Mouse (Mus musculus) Patski (cell line): ENCODE results near the gene Rbbp6. TPM values are rescaled to one million over a fixed set of nuclear protein-coding genes. Genes with fewer than 3 reads are reported as not detected.

Source experiments
- ATAC-seq: fragments of 100-300 bp; one replicate; pipeline ENCODE4 v1.8.0; 2021
- CTCF ChIA-PET: fragments of 350-600 bp; sonication (Branson Sonifier 250); formaldehyde crosslinking; loops from one replicate; lab custom pipeline; 2022; ENCODE audit warnings: inconsistent platforms; lab: Charles Lee
- POLR2A ChIA-PET: fragments of 350-600 bp; sonication (Branson Sonifier 250); formaldehyde crosslinking; loops from one replicate; lab custom pipeline; 2022; ENCODE audit warnings: antibody characterized with exemption, inconsistent platforms; lab: Charles Lee
- DNase-seq: peaks from one replicate; pipeline ENCODE4 v3.0.0-alpha.2; 2011; ENCODE audit warnings: low read depth, low spot score
- H3K27me3 ChIP-seq: fragments of 371-371 bp; one replicate; pipeline ENCODE4 v1.5.1; 2021
- CTCF ChIP-seq: fragments of 100-300 bp; IDR thresholded peaks from one replicate; pipeline ENCODE4 v1.5.1; 2021
- in situ Hi-C: fragments of 300-500 bp; cut with MboI; formaldehyde crosslinking; loops from 3 replicates; pipeline ENCODE4 v1.11.1; 2018; ENCODE audit warnings: low pct_unique_long_range_greater_than_20kb, mixed read lengths
- polyA plus RNA-seq: library from polyadenylated mRNA; unstranded; gene quantifications from one replicate; pipeline ENCODE4 v1.2.3, GENCODE M21; 2021

Rbbp6 gene
- polyA plus RNA-seq, 1 experiment from 2014 or later: 46.4 TPM

DNA sequence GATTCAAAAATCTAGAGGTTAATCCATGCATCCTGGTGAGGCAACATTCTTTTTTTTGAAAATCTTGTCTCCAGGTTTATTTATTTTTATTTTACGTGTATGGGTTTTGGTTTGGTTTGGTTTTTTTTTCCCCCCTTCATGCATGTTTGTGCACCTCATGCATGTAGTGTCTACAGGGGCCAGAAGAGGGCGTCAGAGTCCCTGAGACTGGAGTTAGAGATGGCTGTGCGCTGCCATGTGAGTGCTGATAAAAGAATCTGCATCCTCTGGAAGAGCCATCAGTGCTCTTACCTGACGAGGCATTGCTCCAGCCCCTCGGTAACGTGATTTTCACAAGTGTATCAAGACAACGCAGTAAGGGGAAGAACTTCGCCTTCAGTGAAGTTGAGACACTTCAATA, 23.4 kb upstream of the Rbbp6 start:
- no peak for ATAC-seq
- in situ Hi-C loops: loop anchor here (10.0 kb wide), 1 partner anchor 523 kb away; the partner anchor contains the start of gene Aqp8
- no peak for DNase-seq
- peak; percentile 32 for TF ChIP-seq CTCF
- ChIA-PET POLR2A (no interaction called here), CTCF (no interaction called here)
- peaks cover 5% of the 10 kb centered on the region for H3K27me3 ChIP-seq

DNA sequence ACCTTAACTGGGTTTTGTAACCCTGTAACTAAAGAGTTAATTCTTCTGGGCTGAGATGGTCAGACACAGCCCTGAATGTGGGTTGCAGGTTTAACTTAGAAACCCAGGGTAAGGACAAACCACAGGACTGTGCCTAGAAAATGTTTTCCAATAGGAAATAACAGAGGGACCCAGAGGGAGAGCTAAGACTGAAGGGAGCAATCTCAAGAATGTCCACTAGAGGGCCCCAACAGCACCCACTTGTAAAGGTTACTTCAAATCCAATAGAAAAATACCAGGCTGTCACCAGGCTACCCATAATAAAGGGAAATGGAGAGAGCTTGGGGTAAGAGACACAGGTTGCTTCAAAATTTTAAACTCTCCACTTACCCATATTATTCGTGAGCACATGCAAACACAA, 20.3 kb upstream of the Rbbp6 start:
- POLR2A ChIA-PET: no interaction called here
- H3K27me3 ChIP-seq: no peaks in the 10 kb centered on the region
- in situ Hi-C loops: loop anchor here (10.0 kb wide), 1 partner anchor 520 kb away; the partner anchor contains the start of gene Aqp8
- CTCF ChIA-PET: interaction anchor here (0.7 to 2.1 kb wide), 9 partner anchors 9 to 368 kb away, joined by 3 to 11 read pairs (median 4); partner anchors contain the start of gene Rbbp6
- ATAC-seq (peak; percentile 77), DNase-seq (peak; percentile 15)
- peak; percentile 77 for TF ChIP-seq CTCF

DNA sequence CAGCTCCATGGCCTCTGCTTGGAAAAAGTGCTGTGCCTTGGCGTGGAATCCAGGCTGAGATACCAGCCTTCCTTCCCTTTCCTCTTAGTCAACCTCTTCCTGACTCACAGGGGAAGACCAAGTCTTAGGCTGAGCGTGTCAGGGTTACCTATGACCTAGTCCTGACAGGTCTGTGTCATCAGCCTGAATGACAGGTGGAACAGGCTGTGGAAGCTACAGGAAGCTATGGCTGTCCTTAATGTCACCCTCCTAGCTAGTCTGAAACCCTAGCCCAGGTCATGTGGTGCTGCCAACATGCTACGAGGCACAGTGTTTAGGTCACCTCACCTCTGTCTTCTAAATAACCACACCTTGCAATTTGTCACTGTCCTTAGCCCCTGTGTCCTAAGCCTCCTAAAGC, 16.2 kb upstream of the Rbbp6 start:
- CTCF ChIA-PET: interaction anchor here (1.6 kb wide), 1 partner anchor 9 kb away, joined by 3 read pairs; no protein-coding TSS in a partner anchor
- H3K27me3 ChIP-seq: no peaks in the 10 kb centered on the region
- TF ChIP-seq CTCF: no peak
- POLR2A ChIA-PET: no interaction called here
- DNase-seq (no peak), ATAC-seq (no peak)
- in situ Hi-C loops: loop anchor here (10.0 kb wide), 1 partner anchor 516 kb away; the partner anchor contains the start of gene Aqp8

DNA sequence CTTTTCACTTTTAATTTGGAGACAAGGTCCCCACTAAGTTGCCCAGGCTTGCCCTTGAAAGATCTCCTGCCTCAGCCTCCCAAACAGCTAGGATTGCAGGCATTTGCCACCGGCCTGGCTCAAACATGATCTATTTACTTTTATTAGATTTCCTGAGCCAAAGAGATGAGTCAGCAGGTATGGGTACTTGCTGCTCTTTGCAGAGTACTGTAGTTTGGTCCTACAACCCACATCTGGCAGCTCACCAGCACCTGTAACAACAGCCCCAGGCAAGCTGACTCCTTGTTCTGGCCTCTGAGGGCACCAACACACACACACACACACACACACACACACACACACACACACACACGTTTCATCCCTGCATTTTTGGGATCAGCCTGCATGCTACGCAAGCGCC, 14.0 kb upstream of the Rbbp6 start:
- ChIA-PET POLR2A (interaction anchor here (0.7 kb wide), 1 partner anchor 245 kb away, joined by 3 read pairs; no protein-coding TSS in a partner anchor), CTCF (no interaction called here)
- no peaks in the 10 kb centered on the region for H3K27me3 ChIP-seq
- TF ChIP-seq CTCF: no peak
- DNase-seq (no peak), ATAC-seq (no peak)
- in situ Hi-C loops: no loop called here

DNA sequence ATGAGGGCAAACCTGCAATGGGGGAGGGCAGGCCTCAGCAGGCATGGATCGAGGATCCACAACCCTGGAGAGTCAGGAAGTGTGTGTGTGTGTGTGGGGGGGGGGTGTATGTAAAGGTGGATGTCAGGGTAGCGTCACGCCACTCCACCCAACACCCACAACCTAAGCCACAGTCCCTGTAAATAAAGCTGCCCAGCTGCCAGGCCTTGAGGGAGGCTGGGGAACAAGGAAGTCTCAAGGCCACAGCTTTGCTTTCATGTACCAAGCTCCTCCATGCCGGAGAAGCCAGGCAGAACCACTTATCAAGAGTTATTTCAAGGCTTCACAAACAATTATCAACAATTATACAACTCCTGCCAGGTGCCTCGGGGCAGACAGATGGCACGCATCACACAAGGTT, 13.4 kb upstream of the Rbbp6 start:
- in situ Hi-C loops: no loop called here
- TF ChIP-seq CTCF: no peak
- no peaks in the 10 kb centered on the region for H3K27me3 ChIP-seq
- DNase-seq (no peak), ATAC-seq (no peak)
- POLR2A ChIA-PET: no interaction called here
- CTCF ChIA-PET: no interaction called here

DNA sequence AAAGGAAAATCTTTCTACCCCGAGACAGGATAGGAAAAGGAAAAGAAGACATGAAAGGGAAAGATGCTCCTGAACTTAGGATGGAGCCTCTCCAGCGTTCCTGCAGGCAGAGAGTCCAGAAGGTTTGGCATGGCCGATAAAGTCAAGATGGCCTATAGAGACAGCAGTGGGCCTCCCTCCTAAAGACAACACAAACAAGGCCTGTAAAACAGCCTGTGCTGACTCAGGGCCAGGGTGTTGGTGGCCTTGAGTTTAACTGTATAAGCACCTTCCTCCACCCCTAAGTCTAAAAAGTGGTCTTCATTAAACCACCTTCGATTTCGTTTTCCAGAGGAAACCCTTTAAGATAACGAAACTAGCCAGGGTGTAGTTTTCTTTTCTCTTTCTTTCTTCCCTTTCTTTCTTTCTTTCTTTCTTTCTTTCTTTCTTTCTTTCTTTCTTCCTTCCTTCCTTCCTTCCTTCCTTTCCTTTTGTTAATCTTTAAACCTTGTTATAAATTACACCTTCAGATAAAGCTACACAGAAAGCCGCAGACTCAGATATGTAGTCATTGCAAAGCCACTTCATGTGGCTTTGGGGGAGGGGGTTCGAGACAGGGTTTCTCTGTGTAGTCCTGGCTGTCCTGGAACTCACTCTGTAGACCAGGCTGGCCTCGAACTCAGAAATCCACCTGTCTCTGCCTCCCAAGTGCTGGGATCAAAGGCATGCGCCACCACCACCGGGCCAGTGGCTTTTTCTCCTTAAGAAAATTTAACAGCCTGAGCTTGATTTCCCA, 10.8 kb upstream of the Rbbp6 start:
- CTCF ChIA-PET: no interaction called here
- ATAC-seq (no peak), DNase-seq (no peak)
- no peak for TF ChIP-seq CTCF
- POLR2A ChIA-PET: no interaction called here
- in situ Hi-C loops: no loop called here
- H3K27me3 ChIP-seq: no peaks in the 10 kb centered on the region

DNA sequence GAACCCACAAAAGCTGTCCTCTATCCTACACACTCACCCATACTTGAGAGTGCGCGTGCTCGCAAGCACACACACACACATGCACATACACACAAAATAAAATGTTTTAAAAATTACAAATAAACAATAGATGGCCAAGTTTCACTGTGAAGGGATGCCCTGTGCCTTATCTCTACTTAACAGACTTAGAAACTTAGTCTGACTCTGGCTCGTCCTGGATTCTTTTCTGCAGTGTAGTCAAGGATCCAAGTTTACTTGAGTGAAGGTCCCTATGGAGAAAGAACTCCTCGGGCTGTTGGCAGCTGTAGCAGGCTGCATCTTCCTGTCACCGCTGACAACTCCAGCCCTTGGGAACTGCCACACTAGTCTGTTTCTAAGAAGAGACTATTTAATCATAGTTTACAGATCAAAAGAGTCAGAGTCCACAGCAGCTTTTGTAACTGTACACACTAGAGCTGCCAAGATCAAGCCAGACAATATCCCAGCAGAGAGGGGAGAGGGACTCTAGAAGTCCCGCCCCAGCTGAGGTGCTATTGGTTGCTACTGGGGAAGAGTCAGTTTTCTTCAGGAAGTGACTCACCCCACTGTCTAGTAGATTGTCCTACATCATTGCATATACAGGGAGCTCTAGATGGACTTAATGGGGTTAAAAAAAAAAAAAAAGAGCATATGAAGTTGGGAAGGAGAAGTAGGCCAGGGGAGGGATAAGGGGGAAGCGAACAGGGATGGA, 10.1 kb upstream of the Rbbp6 start:
- peak; percentile 62 for ATAC-seq
- ChIA-PET POLR2A (no interaction called here), CTCF (interaction anchor here (2.4 kb wide), 1 partner anchor 10 kb away, joined by 9 read pairs; no protein-coding TSS in a partner anchor)
- TF ChIP-seq CTCF: no peak
- no peaks in the 10 kb centered on the region for H3K27me3 ChIP-seq
- no peak for DNase-seq
- in situ Hi-C loops: no loop called here

DNA sequence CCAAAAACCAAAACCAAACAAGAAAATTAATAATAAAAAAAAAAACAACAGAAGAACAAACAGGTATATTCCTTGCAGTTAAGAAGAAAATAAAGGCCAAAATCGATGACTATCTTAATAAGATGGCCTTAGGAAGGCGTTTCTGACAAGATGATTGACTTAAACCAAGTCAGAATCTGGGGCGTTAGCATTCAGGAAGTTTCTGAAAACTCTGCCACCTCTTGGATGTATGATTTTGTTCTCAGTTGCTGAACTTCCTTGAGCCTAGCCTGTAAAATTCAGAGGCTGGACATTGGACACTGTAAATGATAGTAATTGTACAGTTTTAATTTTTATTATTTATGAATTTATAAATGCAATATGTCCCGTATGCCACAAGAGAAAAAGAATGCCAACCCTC, 3.3 kb downstream of the Rbbp6 start:
- CTCF ChIA-PET: no interaction called here
- DNase-seq: no peak
- no peak for TF ChIP-seq CTCF
- in situ Hi-C loops: no loop called here
- POLR2A ChIA-PET: no interaction called here
- ATAC-seq: no peak
- H3K27me3 ChIP-seq: no peaks in the 10 kb centered on the region

DNA sequence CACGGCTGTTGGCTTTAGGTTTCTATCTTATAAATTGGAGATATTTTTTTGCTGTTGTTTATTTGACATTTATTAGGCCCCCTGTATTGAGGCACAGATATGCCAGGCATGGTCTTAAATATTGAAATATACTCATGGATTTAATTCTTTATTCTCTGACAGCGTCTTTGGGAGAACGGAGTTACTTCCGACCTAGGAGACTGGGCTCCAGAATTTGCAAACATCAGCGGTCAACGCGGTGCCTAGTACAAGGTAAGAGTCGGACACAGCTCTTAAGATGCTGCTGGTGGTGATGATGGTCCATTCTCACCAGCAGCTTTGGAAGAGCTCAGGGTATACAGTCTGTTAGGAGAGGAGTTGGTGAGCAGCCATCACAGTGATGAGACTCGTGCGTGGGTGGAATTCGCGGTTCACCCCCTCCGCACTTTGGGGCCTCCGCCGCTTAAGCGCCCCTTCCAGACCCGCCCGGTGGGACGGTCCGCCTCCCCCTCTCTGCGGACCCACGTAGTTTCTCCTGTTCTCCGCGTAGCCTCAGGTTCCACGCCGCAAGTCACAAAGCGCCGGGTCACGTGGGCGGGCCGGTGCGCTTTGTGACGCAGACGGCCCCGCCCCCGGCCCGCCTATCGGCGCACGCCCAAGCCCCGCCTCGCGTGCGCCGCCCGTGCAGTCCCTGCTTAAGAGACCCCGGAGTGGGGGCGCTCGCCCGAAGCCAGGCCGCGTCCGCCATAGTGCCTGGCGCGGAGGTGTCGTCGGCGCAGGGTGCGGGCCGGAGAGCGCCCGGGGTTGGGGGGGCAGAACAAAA, 3.9 kb downstream of the Rbbp6 start:
- ChIA-PET POLR2A (no interaction called here), CTCF (no interaction called here)
- DNase-seq (no peak), ATAC-seq (peak; percentile 89)
- H3K27me3 ChIP-seq: no peaks in the 10 kb centered on the region
- peak; percentile 38 for TF ChIP-seq CTCF
- in situ Hi-C loops: no loop called here

DNA sequence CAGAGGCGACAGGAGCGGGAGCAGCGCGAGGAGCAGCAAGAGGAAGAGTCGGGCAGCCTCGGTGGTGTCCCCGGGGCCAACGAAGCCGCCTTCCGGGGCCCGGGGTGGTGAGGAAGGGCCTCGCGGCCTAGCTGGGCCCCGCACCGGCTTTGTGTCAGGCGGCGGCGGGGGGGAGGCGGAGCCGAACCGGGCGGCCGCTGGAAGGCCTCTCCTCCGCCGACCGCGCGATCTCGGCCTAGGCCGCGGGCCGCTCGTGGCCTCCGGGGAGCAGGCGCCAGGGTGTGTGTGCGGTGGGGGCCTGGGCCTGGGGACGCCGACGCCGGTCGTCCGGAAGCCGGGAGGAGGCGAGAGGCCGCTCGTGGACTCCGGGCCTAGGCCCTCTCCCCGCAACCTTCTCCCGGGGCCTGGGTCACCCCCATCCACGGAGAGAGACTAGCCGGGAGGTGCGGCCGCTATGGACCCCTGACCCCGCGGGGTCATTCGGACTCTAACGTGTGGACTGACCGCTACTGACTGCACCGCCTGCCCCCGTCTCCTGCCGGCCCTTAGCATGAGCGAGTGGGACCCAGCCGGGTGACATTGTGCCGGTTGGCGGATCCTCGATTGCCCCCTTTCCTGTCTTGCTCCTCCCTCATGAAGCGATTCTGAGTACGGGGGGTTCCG, 4.8 kb downstream of the Rbbp6 start:
- ChIA-PET CTCF (no interaction called here), POLR2A (no interaction called here)
- H3K27me3 ChIP-seq: no peaks in the 10 kb centered on the region
- DNase-seq (no peak), ATAC-seq (peak; percentile 74)
- no peak for TF ChIP-seq CTCF
- in situ Hi-C loops: no loop called here
